Mouse (Mus musculus) midbrain, embryonic 12.5 days (tissue): Measurements from ENCODE around the gene Ftl1. TPM values are rescaled to one million over a fixed set of nuclear protein-coding genes. Genes with fewer than 3 reads are reported as not detected.

Experiments used
- ATAC-seq: fragments of 200-750 bp; cut with Nextera tagmentation; 2 replicates; pipeline ENCODE4 v1.8.0; 2017; ENCODE audit warnings: low read depth, moderate TSS enrichment, moderate library complexity; ENCODE audit not compliant: low FRiP score
- H3K27ac ChIP-seq: fragments of 300-500 bp; sonication (generic); replicated peaks from 2 replicates; pipeline ENCODE4 v1.5.1; 2016; ENCODE audit warnings: mild to moderate bottlenecking
- H3K27me3 ChIP-seq: fragments of 300-500 bp; sonication (generic); 2 replicates; pipeline ENCODE4 v1.6.1; 2016; ENCODE audit warnings: mild to moderate bottlenecking
- H3K36me3 ChIP-seq: fragments of 300-500 bp; sonication (generic); 2 replicates; pipeline ENCODE4 v1.6.1; 2016
- H3K4me1 ChIP-seq: fragments of 300-500 bp; sonication (generic); 2 replicates; pipeline ENCODE4 v1.6.1; 2016
- H3K4me2 ChIP-seq: fragments of 300-500 bp; sonication (generic); replicated peaks from 2 replicates; pipeline ENCODE4 v1.6.1; 2016; ENCODE audit warnings: mild to moderate bottlenecking, moderate library complexity
- H3K4me3 ChIP-seq: fragments of 300-500 bp; sonication (generic); 2 replicates; pipeline ENCODE4 v1.5.1; 2016; ENCODE audit warnings: mild to moderate bottlenecking
- H3K9ac ChIP-seq: fragments of 300-500 bp; sonication (generic); replicated peaks from 2 replicates; pipeline ENCODE4 v1.6.1; 2016; ENCODE audit warnings: mild to moderate bottlenecking, moderate library complexity
- H3K9me3 ChIP-seq: fragments of 300-500 bp; sonication (generic); 2 replicates; pipeline ENCODE4 v1.6.1; 2016; ENCODE audit warnings: mild to moderate bottlenecking
- WGBS: fragments of 180-500 bp; shearing (Covaris S2); methylation state at CpG from one replicate; pipeline ENCODE4 v1.1.7; 2016; 5-methylcytosine and 5-hydroxymethylcytosine counted together
- polyA plus RNA-seq: library from polyadenylated mRNA; unstranded; fragments of >200 nt; fragmentation: Nextera tagmentation; extraction: Ambion mirVana; gene quantifications from 2 replicates; pipeline ENCODE4 v1.2.1, GENCODE M21; 2016

Ftl1 gene
- polyA plus RNA-seq, 1 experiment from 2014 or later, result 6,077 TPM

- Histone ChIP-seq H3K4me3 (no peak overlapping the region), H3K36me3 (peaks cover 43% of the 10 kb centered on the region), H3K9me3 (no peaks in the 10 kb centered on the region), H3K4me1 (peaks cover 5% of the 10 kb centered on the region; the same call in 1 of the 2 replicates), H3K27ac (no peak overlapping the region), H3K9ac (no peak overlapping the region), H3K27me3 (peaks cover 69% of the 10 kb centered on the region), H3K4me2 (no peak overlapping the region)
- 19% methylated on average over 27 of the region's 27 CpGs for WGBS
- ATAC-seq, result no peak
Measured at GRCm38 (mm10) chr7:45419859-45420614, 39.6 kb downstream of the Ftl1 start.

GRCm38 (mm10) chr7:45417962-45418492 is 41.7 kb downstream of the Ftl1 start:
- Histone ChIP-seq H3K36me3 (peaks cover 23% of the 10 kb centered on the region), H3K9ac (no peak overlapping the region), H3K4me1 (peaks cover 19% of the 10 kb centered on the region), H3K4me2 (no peak overlapping the region), H3K27me3 (peaks cover 89% of the 10 kb centered on the region), H3K4me3 (no peak overlapping the region), H3K27ac (no peak overlapping the region), H3K9me3 (no peaks in the 10 kb centered on the region)
- WGBS, result 14% methylated on average over 13 of the region's 13 CpGs
- no peak for ATAC-seq

DNA sequence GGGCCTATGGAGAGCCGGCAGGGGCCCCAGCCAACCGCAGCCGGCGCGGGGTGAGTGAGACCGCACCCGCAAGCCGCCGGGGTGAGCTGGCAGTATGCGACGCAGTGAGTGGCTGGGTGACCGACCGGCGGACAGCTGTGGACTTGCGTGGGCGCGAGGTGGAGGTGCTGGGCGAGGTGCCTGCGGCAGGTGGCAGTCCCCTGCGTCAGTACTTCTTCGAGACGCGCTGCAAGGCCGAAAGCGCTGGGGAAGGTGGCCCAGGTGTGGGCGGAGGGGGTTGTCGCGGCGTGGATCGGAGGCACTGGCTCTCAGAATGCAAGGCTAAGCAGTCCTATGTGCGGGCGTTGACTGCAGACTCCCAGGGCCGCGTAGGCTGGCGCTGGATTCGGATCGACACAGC is 44.0 kb downstream of the Ftl1 start:
- peaks cover 20% of the 10 kb centered on the region for H3K4me1 ChIP-seq
- no peak overlapping the region for H3K4me2 ChIP-seq
- H3K36me3 ChIP-seq, result no peaks in the 10 kb centered on the region
- H3K4me3 ChIP-seq, result no peak overlapping the region
- no peak overlapping the region for H3K27ac ChIP-seq
- H3K9me3 ChIP-seq, result no peaks in the 10 kb centered on the region
- ATAC-seq, result no peak
- H3K9ac ChIP-seq, result no peak overlapping the region
- WGBS, result 16% methylated on average over 37 of the region's 37 CpGs
- H3K27me3 ChIP-seq, result peaks cover 99% of the 10 kb centered on the region

DNA sequence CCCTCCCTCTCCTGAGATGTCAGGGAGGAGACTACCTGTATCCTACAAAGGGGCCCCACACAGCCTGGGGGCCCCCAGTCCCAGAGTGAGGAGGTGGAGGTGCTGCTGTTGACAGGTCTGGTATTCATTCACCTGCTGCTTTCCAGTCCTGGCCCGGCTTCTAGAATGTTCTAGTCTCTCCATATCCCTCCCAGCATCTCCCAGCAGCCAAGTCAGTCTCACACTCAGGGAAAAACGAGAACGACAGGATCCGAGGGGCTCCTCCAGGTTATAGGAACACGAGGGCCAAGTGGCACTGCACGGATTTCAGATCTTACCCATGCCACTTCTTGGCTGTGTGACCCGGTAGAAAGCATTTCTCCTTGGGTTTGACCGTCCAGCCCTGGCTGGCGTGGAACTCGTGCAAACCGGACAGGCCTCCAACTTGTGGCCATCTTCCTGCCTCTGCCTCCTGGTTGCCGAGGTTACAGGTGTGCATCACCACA is 44.9 kb downstream of the Ftl1 start:
- Histone ChIP-seq H3K36me3 (no peaks in the 10 kb centered on the region), H3K27ac (no peak overlapping the region), H3K4me3 (no peak overlapping the region), H3K4me1 (peaks cover 20% of the 10 kb centered on the region), H3K4me2 (no peak overlapping the region), H3K9ac (no peak overlapping the region), H3K27me3 (peaks cover 99% of the 10 kb centered on the region), H3K9me3 (no peaks in the 10 kb centered on the region)
- WGBS, result 43% methylated on average over 12 of the region's 12 CpGs
- ATAC-seq, result no peak

GRCm38 (mm10) chr7:45413864-45414739 is 45.6 kb downstream of the Ftl1 start:
- WGBS, result 2% methylated on average over 27 of the region's 27 CpGs
- H3K27ac ChIP-seq, result no peak overlapping the region
- H3K4me1 ChIP-seq, result peaks cover 20% of the 10 kb centered on the region
- peak overlapping the region; percentile 51 for H3K4me3 ChIP-seq
- ATAC-seq, result peak; percentile 42; the same call in 1 of the 2 replicates
- H3K36me3 ChIP-seq, result no peaks in the 10 kb centered on the region
- peaks cover 100% of the 10 kb centered on the region for H3K27me3 ChIP-seq
- H3K4me2 ChIP-seq, result peak overlapping the region; percentile 86
- peak overlapping the region; percentile 61 for H3K9ac ChIP-seq
- no peaks in the 10 kb centered on the region for H3K9me3 ChIP-seq

GRCm38 (mm10) chr7:45413113-45413863 is 46.4 kb downstream of the Ftl1 start, which contains the start of gene Ntf5:
TSS of gene Ntf5 (plus strand) at chr7:45413695.
- no peak within 1 kb of the TSS for H3K27ac ChIP-seq
- no peaks in the 10 kb centered on the region for H3K9me3 ChIP-seq
- ATAC-seq, result peak; percentile 69
- WGBS, result 3% methylated on average over 44 of the region's 45 CpGs
- H3K4me1 ChIP-seq, result peaks cover 20% of the 10 kb centered on the region
- H3K4me2 ChIP-seq, result peak within 1 kb of the TSS; percentile 86
- H3K9ac ChIP-seq, result peak within 1 kb of the TSS; percentile 61
- peak within 1 kb of the TSS; percentile 51 for H3K4me3 ChIP-seq
- H3K36me3 ChIP-seq, result no peaks in the 10 kb centered on the region
- H3K27me3 ChIP-seq, result peaks cover 100% of the 10 kb centered on the region

GRCm38 (mm10) chr7:45412421-45412820 is 47.3 kb downstream of the Ftl1 start:
- no peak for ATAC-seq

DNA sequence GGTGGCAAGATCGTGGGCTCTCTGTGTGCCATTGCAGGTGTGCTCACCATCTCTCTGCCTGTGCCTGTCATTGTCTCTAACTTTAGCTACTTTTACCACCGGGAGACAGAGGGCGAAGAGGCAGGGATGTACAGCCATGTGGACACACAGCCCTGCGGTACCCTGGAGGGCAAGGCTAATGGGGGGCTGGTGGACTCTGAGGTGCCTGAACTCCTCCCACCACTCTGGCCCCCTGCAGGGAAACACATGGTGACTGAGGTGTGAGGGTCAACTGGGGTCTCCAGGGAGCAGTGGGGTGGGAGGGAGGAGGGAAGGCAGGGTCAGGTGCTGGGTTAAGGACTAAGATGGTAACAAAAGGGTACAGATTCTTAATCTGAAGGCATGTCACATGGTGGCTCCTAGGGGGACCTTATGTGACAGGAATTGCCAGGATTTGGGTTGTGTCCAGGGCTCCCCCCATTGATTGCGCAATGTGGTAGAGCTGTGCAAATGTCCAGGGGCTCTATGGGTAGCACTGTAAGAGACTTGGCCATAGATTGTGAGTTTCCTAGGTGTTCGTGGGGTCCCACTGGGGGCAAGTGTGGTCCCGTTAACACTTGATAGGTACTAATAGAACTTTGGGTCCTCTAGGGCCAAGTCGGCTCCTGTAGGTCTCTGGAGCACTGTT is 50.1 kb downstream of the Ftl1 start:
- peaks cover 100% of the 10 kb centered on the region for H3K27me3 ChIP-seq
- no peaks in the 10 kb centered on the region for H3K9me3 ChIP-seq
- H3K4me3 ChIP-seq, result no peak overlapping the region
- ATAC-seq, result no peak
- H3K9ac ChIP-seq, result no peak overlapping the region
- H3K4me1 ChIP-seq, result peaks cover 26% of the 10 kb centered on the region
- no peaks in the 10 kb centered on the region for H3K36me3 ChIP-seq
- no peak overlapping the region for H3K27ac ChIP-seq
- WGBS, result 89% methylated on average over 8 of the region's 8 CpGs
- H3K4me2 ChIP-seq, result no peak overlapping the region

More at GRCm38 (mm10) chr7:45412421-45412820, 47.3 kb downstream of the Ftl1 start:
- 96% methylated on average over 2 of the region's 2 CpGs for WGBS
- Histone ChIP-seq H3K9ac (no peak overlapping the region), H3K27me3 (peaks cover 100% of the 10 kb centered on the region), H3K4me1 (peaks cover 20% of the 10 kb centered on the region), H3K4me2 (no peak overlapping the region), H3K27ac (no peak overlapping the region), H3K9me3 (no peaks in the 10 kb centered on the region), H3K36me3 (no peaks in the 10 kb centered on the region), H3K4me3 (no peak overlapping the region)

DNA sequence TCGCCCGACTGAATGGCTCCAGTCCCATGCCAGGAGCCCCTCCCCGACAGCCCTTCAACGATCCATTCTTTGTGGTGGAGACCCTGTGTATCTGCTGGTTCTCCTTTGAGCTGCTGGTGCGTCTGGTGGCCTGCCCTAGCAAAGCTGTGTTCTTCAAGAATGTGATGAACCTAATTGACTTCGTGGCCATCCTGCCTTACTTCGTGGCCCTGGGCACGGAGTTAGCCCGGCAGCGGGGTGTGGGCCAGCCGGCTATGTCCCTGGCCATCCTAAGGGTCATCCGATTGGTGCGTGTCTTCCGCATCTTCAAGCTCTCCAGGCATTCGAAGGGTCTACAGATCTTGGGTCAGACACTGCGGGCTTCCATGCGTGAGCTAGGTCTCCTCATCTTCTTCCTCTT is 50.7 kb downstream of the Ftl1 start:
- Histone ChIP-seq H3K9ac (0 out of 2 replicates have a peak overlapping the region, but pooled peaks have one; percentile 7), H3K36me3 (no peaks in the 10 kb centered on the region), H3K4me2 (no peak overlapping the region), H3K9me3 (no peaks in the 10 kb centered on the region), H3K27ac (no peak overlapping the region), H3K27me3 (peaks cover 94% of the 10 kb centered on the region), H3K4me1 (peaks cover 21% of the 10 kb centered on the region), H3K4me3 (no peak overlapping the region)
- ATAC-seq, result no peak
- WGBS, result 91% methylated on average over 17 of the region's 17 CpGs

DNA sequence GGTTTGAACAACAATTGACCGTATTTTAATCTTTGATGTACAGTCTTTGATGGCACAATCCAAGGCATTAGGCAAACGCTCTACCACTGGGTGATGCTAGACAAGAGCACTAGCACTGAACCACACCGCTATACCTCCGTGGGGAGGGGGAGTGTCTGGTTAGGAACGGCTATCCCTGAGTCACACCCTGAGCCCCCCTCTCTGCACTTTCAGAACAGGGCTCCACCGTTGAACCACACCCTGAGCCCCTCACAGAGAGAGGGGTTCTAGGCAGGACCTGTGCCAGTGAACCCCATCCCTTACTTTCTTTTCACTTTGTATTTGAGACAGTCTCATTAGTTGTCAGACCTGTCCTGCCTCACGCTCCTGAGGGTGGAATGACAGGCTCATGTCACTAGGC is 51.3 kb downstream of the Ftl1 start:
- peaks cover 88% of the 10 kb centered on the region for H3K27me3 ChIP-seq
- H3K4me2 ChIP-seq, result no peak overlapping the region
- no peaks in the 10 kb centered on the region for H3K36me3 ChIP-seq
- no peak for ATAC-seq
- no peak overlapping the region for H3K27ac ChIP-seq
- WGBS, result 83% methylated on average over 7 of the region's 7 CpGs
- H3K4me3 ChIP-seq, result no peak overlapping the region
- H3K4me1 ChIP-seq, result peaks cover 15% of the 10 kb centered on the region
- H3K9ac ChIP-seq, result no peak overlapping the region
- H3K9me3 ChIP-seq, result no peaks in the 10 kb centered on the region
